Mouse (Mus musculus) small intestine, adult 2 months (tissue): ENCODE measurements around the gene Arid5a.

Experiments
- CTCF ChIP-seq: fragments of 200-500 bp; IDR thresholded peaks from 2 replicates; pipeline ENCODE4 v1.5.1; 2012; ENCODE audit warnings: low read depth, mild to moderate bottlenecking, control low read depth, inconsistent platforms, low read length, moderate library complexity, mixed read lengths; ENCODE audit not compliant: insufficient replicate concordance, insufficient read length; ENCODE audit errors: extremely low read depth
- POLR2A ChIP-seq: fragments of 200-500 bp; IDR thresholded peaks from 2 replicates; pipeline ENCODE4 v1.6.1; 2012; ENCODE audit warnings: low read depth, mild to moderate bottlenecking, control low read depth, inconsistent platforms, low read length, moderate library complexity

- TF ChIP-seq POLR2A: no peak
- TF ChIP-seq CTCF: no peak
Measured at GRCm38 (mm10) chr1:36272546-36272945, 35.0 kb upstream of the Arid5a start.
